Mouse (Mus musculus) heart, adult 18-20 months (tissue): ENCODE results near the gene Caap1. TPM values are rescaled to one million over a fixed set of nuclear protein-coding genes. Genes with fewer than 3 reads are reported as not detected.

Experiments
- DNase-seq, 2 experiments: peaks; one replicate each; pipeline ENCODE4 v3.0.0; 2021 to 2022; ENCODE audit warnings: mixed read lengths in 1 of 2
- total RNA-seq, 2 experiments: library from RNA; stranded (reverse); gene quantifications; 2 replicates each; pipeline ENCODE4 v1.2.3; 2021

The Caap1 gene
- total RNA-seq, 2 experiments from 2014 or later, result 2.7 to 3.6 TPM

- DNase-seq, result no peak
Measured at GRCm38 (mm10) chr4:94515366-94515765, 41.2 kb downstream of the Caap1 start.

GRCm38 (mm10) chr4:94476749-94477399 lies 79.7 kb downstream of the Caap1 start:
- DNase-seq, result peak; percentile 67 to 73

- DNase-seq, result peak in 1 of 2 experiments; percentile 25
Measured at GRCm38 (mm10) chr4:94473286-94473685, 83.3 kb downstream of the Caap1 start.

GRCm38 (mm10) chr4:94459424-94459823 lies 97.2 kb downstream of the Caap1 start:
- DNase-seq, result no peak

GRCm38 (mm10) chr4:94454857-94455256 lies 101.7 kb downstream of the Caap1 start:
- DNase-seq, result no peak

Other genes with a start within 250 kb of the Caap1 start
- not detected for gene Gm10306, start 250 bp downstream of the Caap1 start, total RNA-seq
- gene Plaa, start 46.4 kb upstream of the Caap1 start, total RNA-seq, result 10 to 100 TPM; 44.0 to 51.0 TPM
- gene Ift74, start 57.7 kb upstream of the Caap1 start, total RNA-seq, result 1 to 10 TPM; 3.2 to 4.5 TPM
- not detected for gene Lrrc19, start 93.3 kb upstream of the Caap1 start, total RNA-seq
- gene Tek, start 182.5 kb upstream of the Caap1 start, total RNA-seq, result 10 to 100 TPM; 32.2 to 34.7 TPM